16 mouse cellular contexts compared by ENCODE assay signal in the genomic region with DNA sequence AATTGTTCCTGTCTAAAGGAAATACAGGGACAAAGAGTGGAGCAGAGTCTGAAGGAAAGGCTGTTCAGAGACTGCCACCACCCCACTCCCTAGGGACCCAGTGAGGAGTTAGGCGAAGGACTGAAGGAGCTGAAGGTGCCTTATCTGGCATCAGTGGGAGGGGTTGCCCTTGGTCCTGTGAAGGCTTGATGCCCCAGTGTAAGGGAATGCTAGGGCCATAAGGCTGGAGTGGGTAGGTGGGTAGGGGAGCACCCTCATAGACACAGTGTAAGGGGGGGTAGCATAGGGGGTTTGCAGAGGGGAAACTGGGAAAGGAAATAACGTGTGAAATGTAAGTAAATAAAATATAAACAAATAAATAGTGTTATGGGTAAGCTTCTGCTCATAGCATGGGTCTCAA.
"Had no signal": no experiment of that assay in that cellular context is flagged by ENCODE, and none has a peak within 500 bp of the region (broad histone marks: within the 10 kb centered on the region; RNA-seq: fewer than 3 reads in every experiment).

No protein-coding gene starts in this region.

- H3K9me3 ChIP-seq: intestine, embryonic 15.5 days; kidney, embryonic 15.5 days; limb, embryonic 15.5 days; neural tube, embryonic 13.5 days had no signal

- DNase-seq: kidney, adult 11 months; kidney, adult 8-10 months; kidney, postnatal 14 days; layer of hippocampus, adult 9-11 months; liver, postnatal 0 days; lung, postnatal 14 days; lung, postnatal 4 days; midbrain, embryonic 14.5 days; thymus, postnatal 25 days had no signal

- H3K4me2 ChIP-seq: intestine, embryonic 15.5 days; kidney, embryonic 15.5 days; limb, embryonic 15.5 days; liver, embryonic 11.5 days; neural tube, embryonic 13.5 days had no signal

- H3K27ac ChIP-seq: intestine, embryonic 15.5 days; kidney, embryonic 15.5 days; layer of hippocampus, adult 2 months; limb, embryonic 15.5 days; liver, embryonic 14.5 days; neural tube, embryonic 13.5 days had no signal

- H3K9ac ChIP-seq: intestine, embryonic 15.5 days; kidney, embryonic 15.5 days; limb, embryonic 15.5 days; liver, embryonic 14.5 days; liver, postnatal 0 days; neural tube, embryonic 13.5 days had no signal

- ATAC-seq: intestine, embryonic 15.5 days; liver, postnatal 0 days had no signal

- H3K27me3 ChIP-seq: intestine, embryonic 15.5 days; kidney, embryonic 15.5 days; limb, embryonic 15.5 days; neural tube, embryonic 13.5 days had no signal

- H3K4me3 ChIP-seq: intestine, embryonic 15.5 days; kidney, embryonic 15.5 days; layer of hippocampus, adult 2 months; limb, embryonic 15.5 days; neural tube, embryonic 13.5 days had no signal

- H3K4me1 ChIP-seq: intestine, embryonic 15.5 days; kidney, embryonic 15.5 days; limb, embryonic 15.5 days; neural tube, embryonic 13.5 days had no signal

- H3K36me3 ChIP-seq: intestine, embryonic 15.5 days; kidney, embryonic 15.5 days; limb, embryonic 15.5 days; neural tube, embryonic 13.5 days had no signal
